In the genomic region with DNA sequence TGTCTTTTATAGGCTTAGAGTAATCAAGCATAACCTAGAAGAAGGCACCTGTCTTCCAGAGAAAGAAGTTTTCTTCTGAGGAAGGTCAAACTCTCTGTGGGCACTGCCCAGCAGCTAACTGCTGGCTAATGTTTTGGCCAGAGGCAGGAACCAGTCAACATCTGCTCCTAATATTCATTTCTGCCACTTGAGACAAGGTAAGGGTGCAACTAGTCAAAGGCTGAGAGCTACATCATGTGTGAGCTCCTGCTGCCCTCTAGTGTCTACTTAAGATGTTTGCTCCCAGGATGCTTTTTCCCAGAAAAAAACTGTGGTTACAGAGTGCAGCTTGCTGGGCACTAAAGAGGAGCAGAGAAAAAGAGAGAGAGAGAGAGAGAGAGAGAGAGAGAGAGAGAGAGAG, we compare ENCODE assay signal across 8 mouse cellular contexts. TPM values are rescaled to one million over a fixed set of nuclear protein-coding genes. Genes with fewer than 3 reads are reported as not detected.
DNase-seq lines count a peak whose midpoint lies in the region.

No protein-coding gene starts in this region.

- no peaks in the 10 kb centered on the region for H3K4me1 ChIP-seq in heart, embryonic 10.5 days

- H3K4me3 ChIP-seq in heart, embryonic 10.5 days = no peak overlapping the region

- H3K9me3 ChIP-seq in heart, embryonic 10.5 days = no peaks in the 10 kb centered on the region

- DNase-seq in adrenal gland, postnatal 10 days = peak; percentile 42
- DNase-seq in adrenal gland, postnatal 4 days (ENCODE audit: low spot score in 2 of 2) = no peak
- peak; percentile 22 for DNase-seq in urinary bladder, adult 2 months (ENCODE audit: low spot score)
- DNase-seq in urinary bladder, postnatal 4 days (ENCODE audit: low spot score in 2 of 2) = no peak
- peak; percentile 78 for DNase-seq in heart, embryonic 10.5 days (ENCODE audit: low spot score)
- peak; percentile 29 to 72 for DNase-seq in layer of hippocampus, postnatal 14 days (ENCODE audit: low spot score in 2 of 2)
- DNase-seq in neural tube, embryonic 10.5 days (ENCODE audit: extremely low spot score, low spot score) = peak; percentile 45
- DNase-seq in left cerebral cortex, adult 8-10 months (ENCODE audit: low spot score in 2 of 2) = no peak

- peaks cover 7% of the 10 kb centered on the region; the same call in 1 of the 2 replicates for H3K27me3 ChIP-seq in heart, embryonic 10.5 days (ENCODE audit: insufficient read depth, poor library complexity, severe bottlenecking)

- H3K36me3 ChIP-seq in heart, embryonic 10.5 days = no peaks in the 10 kb centered on the region

- no peak overlapping the region for H3K27ac ChIP-seq in heart, embryonic 10.5 days

RNA-seq across cellular contexts. Expression of gene Trim32, which starts 15.0 kb away (rescaled TPM):
- 10 to 100 TPM; 25.0 to 27.6 TPM for total RNA-seq in adrenal gland, postnatal 10 days (2021)
- 10 to 100 TPM; 28.6 to 35.3 TPM for total RNA-seq in adrenal gland, postnatal 4 days (2021)
- polyA plus RNA-seq in urinary bladder, adult 2 months (2012; rRNA removed) = 18.3 and 19.3 TPM in 2 replicates
- 41.8 and 46.3 TPM in 2 replicates for polyA plus RNA-seq in heart, embryonic 10.5 days (2016; fragmentation: Nextera tagmentation; extraction: Ambion mirVana)
- 100 to 1,000 TPM; 191 to 198 TPM for total RNA-seq in layer of hippocampus, postnatal 14 days (2021)
- total RNA-seq in left cerebral cortex, adult 8-10 months (2022) = 100 to 1,000 TPM; 220 to 231 (median 223) TPM

Comparison
In these comparisons a context has a peak if more than half of its experiments do, and no peak if none do; other contexts are left out.
1. DNase-seq: peak in adrenal gland, postnatal 10 days (single experiment), urinary bladder, adult 2 months (single experiment), heart, embryonic 10.5 days (single experiment), layer of hippocampus, postnatal 14 days (2 of 2) and neural tube, embryonic 10.5 days (single experiment); none in adrenal gland, postnatal 4 days (0 of 2), urinary bladder, postnatal 4 days (0 of 2) and left cerebral cortex, adult 8-10 months (0 of 2).
2. RNA of gene Trim32, which starts 15.0 kb away (total RNA-seq): 220 to 231 TPM in left cerebral cortex, adult 8-10 months and 191 to 198 TPM in layer of hippocampus, postnatal 14 days; 28.6 to 35.3 TPM in adrenal gland, postnatal 4 days and 25.0 to 27.6 TPM in adrenal gland, postnatal 10 days; every median in the first group is over 4 times any median in the second.